In genomic region chr5:37822116-37822707, GRCm38 (mm10) we compare ENCODE assay signal across 9 mouse cellular contexts. TPM values are rescaled to one million over a fixed set of nuclear protein-coding genes. Genes with fewer than 3 reads are reported as not detected.
DNase-seq lines count a peak whose midpoint lies in the region; ATAC-seq lines count a peak whose summit lies in the region.
"Had no signal": no experiment of that assay in that cellular context is flagged by ENCODE, and none has a peak within 500 bp of the region (broad histone marks: within the 10 kb centered on the region; RNA-seq: fewer than 3 reads in every experiment).

No protein-coding gene starts in this region.

- H3K9ac ChIP-seq in heart, embryonic 15.5 days, result no peak overlapping the region
- peak overlapping the region; percentile 100 for H3K9ac ChIP-seq in embryonic facial prominence, embryonic 13.5 days
- H3K9ac ChIP-seq in hindbrain, embryonic 14.5 days, result no peak overlapping the region; the same call in 1 of the 2 replicates

- intact Hi-C loops in heart, postnatal 25 days (cut with DNase I), result loop anchor here (5.0 to 10.0 kb wide), 3 partner anchors 220 to 393 kb away; no protein-coding TSS in a partner anchor
- intact Hi-C loops in left cerebral cortex, postnatal 36 days (cut with DNase I), result loop anchor here (10.0 kb wide), 1 partner anchor 263 kb away; no protein-coding TSS in a partner anchor

- peak overlapping the region; percentile 95 for H3K4me2 ChIP-seq in heart, embryonic 15.5 days
- peak overlapping the region; percentile 75 for H3K4me2 ChIP-seq in embryonic facial prominence, embryonic 13.5 days
- H3K4me2 ChIP-seq in hindbrain, embryonic 14.5 days (replicated peaks), result peak overlapping the region; percentile 32

- H3K9me3 ChIP-seq in heart, embryonic 15.5 days (replicated peaks), result no peaks in the 10 kb centered on the region
- H3K9me3 ChIP-seq in embryonic facial prominence, embryonic 13.5 days, result no peaks in the 10 kb centered on the region
- no peaks in the 10 kb centered on the region for H3K9me3 ChIP-seq in hindbrain, embryonic 14.5 days (ENCODE audit: control insufficient read depth, low read length)

- no peaks in the 10 kb centered on the region for H3K36me3 ChIP-seq in heart, embryonic 15.5 days
- H3K36me3 ChIP-seq in embryonic facial prominence, embryonic 13.5 days, result peaks cover 26% of the 10 kb centered on the region
- H3K36me3 ChIP-seq in hindbrain, embryonic 14.5 days (replicated peaks; ENCODE audit: control insufficient read depth, insufficient read depth), result no peaks in the 10 kb centered on the region

- ATAC-seq in heart, embryonic 15.5 days (replicated peaks; ENCODE audit: insufficient number of reproducible peaks, insufficient read depth, low FRiP score, low read depth), result no peak
- no peak for ATAC-seq in embryonic facial prominence, embryonic 13.5 days (ENCODE audit: insufficient number of reproducible peaks, insufficient read depth, low FRiP score, low TSS enrichment, low read depth)
- ATAC-seq in hindbrain, embryonic 14.5 days (ENCODE audit: low FRiP score), result no peak

- 25% methylated on average over 11 of the region's 11 CpGs for WGBS in heart, embryonic 15.5 days
- WGBS in embryonic facial prominence, embryonic 13.5 days, result 6% methylated on average over 11 of the region's 11 CpGs
- WGBS in hindbrain, embryonic 14.5 days, result 6% methylated on average over 11 of the region's 11 CpGs

- peaks cover 96% of the 10 kb centered on the region for H3K27me3 ChIP-seq in heart, embryonic 15.5 days
- H3K27me3 ChIP-seq in embryonic facial prominence, embryonic 13.5 days, result peaks cover 44% of the 10 kb centered on the region
- peaks cover 88% of the 10 kb centered on the region for H3K27me3 ChIP-seq in hindbrain, embryonic 14.5 days (ENCODE audit: control insufficient read depth, insufficient read depth, low read length)

- peaks cover 45% of the 10 kb centered on the region for H3K4me1 ChIP-seq in heart, embryonic 15.5 days (replicated peaks)
- peaks cover 45% of the 10 kb centered on the region for H3K4me1 ChIP-seq in embryonic facial prominence, embryonic 13.5 days
- H3K4me1 ChIP-seq in hindbrain, embryonic 14.5 days (replicated peaks; ENCODE audit: control insufficient read depth, insufficient read depth, low read length), result peaks cover 13% of the 10 kb centered on the region; the same call in 1 of the 2 replicates

- H3K27ac ChIP-seq in heart, embryonic 15.5 days, result no peak overlapping the region
- peak overlapping the region; percentile 98 for H3K27ac ChIP-seq in embryonic facial prominence, embryonic 13.5 days
- H3K27ac ChIP-seq in hindbrain, embryonic 14.5 days, result no peak overlapping the region

- no peak for DNase-seq in heart, postnatal 25 days (ENCODE audit: low spot score)
- no peak for DNase-seq in hindbrain, embryonic 14.5 days (ENCODE audit: low spot score)
- peak; percentile 57 for DNase-seq in neural tube, embryonic 10.5 days (ENCODE audit: extremely low spot score, low spot score)
- no peak for DNase-seq in left cerebral cortex, postnatal 36 days (ENCODE audit: low spot score in 2 of 2)
- no peak for DNase-seq in urinary bladder, postnatal 10 days (ENCODE audit: low spot score)
- DNase-seq in lung, postnatal 36 days, result no peak
- DNase-seq: lung, adult 2 months had no signal

- H3K4me3 ChIP-seq in heart, embryonic 15.5 days, result peak overlapping the region; percentile 59
- peak overlapping the region; percentile 92 for H3K4me3 ChIP-seq in embryonic facial prominence, embryonic 13.5 days
- peak overlapping the region; percentile 30 for H3K4me3 ChIP-seq in hindbrain, embryonic 14.5 days (replicated peaks; ENCODE audit: low read length)

RNA-seq across cellular contexts. Expression of gene Msx1, which starts 2.2 kb away (rescaled TPM):
- polyA plus RNA-seq in heart, embryonic 15.5 days (2015; fragmentation: Nextera tagmentation; extraction: Ambion mirVana), result 8.6 and 8.9 TPM in 2 replicates
- 1 to 10 TPM; 4.0 to 5.1 TPM for total RNA-seq in heart, postnatal 25 days (2021)
- polyA plus RNA-seq in embryonic facial prominence, embryonic 13.5 days (2015; fragmentation: Nextera tagmentation; extraction: Ambion mirVana), result 519 and 586 TPM in 2 replicates
- 25.4 and 37.4 TPM in 2 replicates for polyA plus RNA-seq in hindbrain, embryonic 14.5 days (2014; fragmentation: Nextera tagmentation; extraction: Ambion mirVana)
- 1 to 10 TPM; 3.7 to 4.3 TPM for total RNA-seq in left cerebral cortex, postnatal 36 days (2021)

Comparison
In these comparisons a context has a peak if more than half of its experiments do, and no peak if none do; other contexts are left out.
1. H3K4me2 ChIP-seq: peak in every context shown above with its lines; median percentile 95 in heart, embryonic 15.5 days; 75 in embryonic facial prominence, embryonic 13.5 days; 32 in hindbrain, embryonic 14.5 days.
2. H3K4me3 ChIP-seq: peak in every context shown above with its lines; median percentile 92 in embryonic facial prominence, embryonic 13.5 days; 59 in heart, embryonic 15.5 days; 30 in hindbrain, embryonic 14.5 days.
3. RNA of gene Msx1, which starts 2.2 kb away (polyA plus RNA-seq): 519 to 586 TPM in embryonic facial prominence, embryonic 13.5 days; 25.4 to 37.4 TPM in hindbrain, embryonic 14.5 days and 8.6 to 8.9 TPM in heart, embryonic 15.5 days; every median in the first group is over 10 times any median in the second.